Mouse (Mus musculus) adrenal gland, postnatal 10 days (tissue): ENCODE measurements at regions not wholly inside any gene's neighbourhood (a gene's known extent, or its start where the extent isn't known, plus 50 kb on each side); places are given as distances from the start of the nearest gene placed in this dataset.

Experiments
- DNase-seq: peaks from one replicate; pipeline ENCODE4 v3.0.0; 2021; ENCODE audit warnings: mixed read lengths

DNA sequence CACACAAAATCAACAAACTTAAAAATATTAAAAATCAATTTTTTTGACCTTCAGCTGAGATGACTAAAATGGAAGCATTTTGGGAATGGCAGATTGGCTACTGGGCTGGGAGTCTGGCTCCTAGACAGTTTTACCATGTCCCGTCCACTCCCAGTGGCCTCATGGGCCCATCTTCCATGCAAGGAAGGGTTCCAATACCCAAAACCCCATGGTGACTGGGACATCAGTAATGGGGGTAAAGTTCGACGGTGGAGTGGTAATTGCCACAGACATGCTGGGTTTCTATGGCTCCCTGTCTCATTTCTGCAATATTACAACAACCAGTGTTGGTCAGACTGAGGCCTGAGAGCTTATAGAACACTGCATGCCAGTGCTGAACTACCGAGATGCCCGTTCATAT is 82.2 kb downstream of the Il20rb start:
- DNase-seq: no peak

DNA sequence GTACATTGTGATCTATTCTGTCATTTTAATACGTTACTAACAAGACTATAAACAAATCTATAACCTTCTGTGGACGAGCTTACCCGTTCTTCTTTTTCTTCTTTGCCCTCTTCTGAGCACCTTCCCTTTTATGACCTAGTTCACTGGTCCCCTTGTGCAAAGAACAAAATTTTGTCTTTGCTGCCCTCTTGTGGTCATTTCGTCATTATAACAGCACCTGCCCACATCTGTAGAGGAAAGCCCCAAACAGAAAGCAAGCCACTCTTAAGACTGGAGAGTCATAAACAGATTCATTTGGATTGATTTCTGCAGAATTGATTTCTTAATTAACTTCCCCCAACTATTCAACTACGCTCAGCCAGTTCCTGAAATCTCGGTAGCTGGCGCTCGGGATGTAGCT is 86.2 kb downstream of the Il20rb start:
- DNase-seq: peak; percentile 68

DNA sequence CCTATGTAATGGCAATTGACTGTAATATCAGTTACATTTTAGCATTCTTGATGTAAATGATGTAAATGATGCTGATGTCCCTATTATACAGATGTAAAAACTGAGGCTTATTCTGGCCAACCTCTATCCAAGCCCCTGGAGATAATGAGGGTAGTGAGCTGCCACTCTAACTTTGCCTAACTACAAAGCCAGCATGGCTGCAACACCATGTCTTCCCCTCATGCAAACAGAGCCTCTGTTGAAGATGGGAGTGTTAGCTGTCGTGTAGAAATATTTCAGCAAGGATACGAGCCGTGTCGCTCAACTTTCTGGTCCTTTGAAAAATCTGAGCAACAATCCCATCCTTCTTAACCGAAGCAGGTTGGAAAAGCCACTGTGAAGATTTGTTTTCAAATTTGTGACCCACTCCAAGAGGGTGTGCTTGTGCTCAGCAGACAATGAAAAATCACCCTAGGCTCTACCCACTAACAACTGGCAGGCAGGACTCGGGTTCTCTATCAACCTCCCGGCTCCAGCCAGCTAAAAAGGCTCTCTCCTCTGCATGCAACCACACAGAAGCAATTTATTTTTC is 90.2 kb downstream of the Il20rb start:
- DNase-seq: no peak

DNA sequence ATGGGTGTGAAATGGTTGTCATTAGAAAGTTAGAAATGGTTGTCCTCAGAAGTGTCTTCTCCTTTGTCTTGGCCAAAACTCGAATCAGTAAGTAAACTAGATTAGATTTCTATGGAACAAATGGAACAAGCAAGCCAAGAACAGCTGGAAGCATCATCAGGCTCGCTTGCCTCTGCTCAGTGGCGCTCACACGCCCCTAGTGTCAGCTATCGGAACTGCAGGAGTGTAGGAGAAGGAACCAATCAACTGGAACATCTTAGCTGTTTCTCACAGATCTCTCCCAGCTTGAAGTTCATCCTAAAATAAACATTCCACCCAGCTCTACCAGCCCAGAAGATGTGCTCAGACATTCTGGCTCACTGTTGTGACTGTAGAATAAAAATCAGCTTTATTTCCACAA is 90.9 kb downstream of the Il20rb start:
- peak; percentile 90 for DNase-seq

DNA sequence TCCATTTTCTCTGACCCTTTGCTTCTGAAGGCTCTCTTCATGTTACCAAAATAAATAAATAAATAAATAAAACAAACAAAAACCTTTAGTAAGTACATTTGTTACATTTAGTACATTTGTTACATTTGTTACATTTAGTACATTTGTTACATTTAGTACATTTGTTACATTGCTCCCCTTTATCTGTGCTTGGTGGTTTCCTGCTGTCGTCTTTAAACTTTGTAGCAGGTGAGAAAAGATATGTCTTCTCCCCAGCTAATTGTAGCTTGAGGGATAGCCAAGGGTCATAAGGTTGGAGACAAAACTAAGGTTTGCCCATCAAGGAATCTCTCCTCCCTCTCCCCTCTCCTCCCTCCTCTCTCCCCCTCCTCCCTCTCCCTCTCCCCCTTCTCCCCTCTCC is 92.0 kb downstream of the Il20rb start:
- no peak for DNase-seq

DNA sequence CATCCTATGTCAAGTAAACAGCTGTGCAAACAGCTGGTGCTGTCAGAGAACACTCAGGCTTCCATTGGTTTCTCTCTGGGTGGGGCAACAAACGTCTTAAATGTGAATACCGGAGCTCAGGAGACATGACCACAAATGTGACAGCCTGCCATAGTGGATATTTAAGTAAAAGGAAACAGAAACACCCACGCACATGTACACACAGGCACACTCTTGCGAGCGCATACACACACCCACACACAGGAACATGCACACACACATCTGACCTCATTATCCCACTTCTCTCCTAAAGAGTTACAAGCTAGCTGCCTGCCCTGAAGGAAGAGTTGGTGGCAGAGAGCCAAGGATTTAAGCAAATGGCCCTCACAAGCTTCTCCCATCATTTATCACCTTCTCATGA is 92.4 kb downstream of the Il20rb start:
- no peak for DNase-seq

DNA sequence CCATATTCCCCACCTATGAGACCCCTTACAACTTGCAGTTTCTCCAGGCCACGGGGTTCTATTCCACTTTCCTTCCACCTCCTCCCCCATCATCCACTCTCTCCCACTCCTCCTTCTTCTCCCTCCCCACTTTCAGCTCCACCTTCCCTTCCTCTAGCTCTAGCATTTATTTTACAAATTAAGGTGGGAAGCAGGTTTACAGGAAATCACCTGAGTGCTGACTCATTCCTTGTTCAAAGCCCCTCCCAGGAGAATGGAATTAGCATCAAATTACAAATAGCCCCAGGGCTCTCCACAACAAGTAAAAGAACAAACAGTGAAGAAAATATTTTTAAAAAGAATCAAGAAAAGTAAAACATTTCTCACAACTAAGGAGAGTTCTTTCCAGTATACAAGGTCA is 94.3 kb downstream of the Il20rb start:
- DNase-seq: no peak

DNA sequence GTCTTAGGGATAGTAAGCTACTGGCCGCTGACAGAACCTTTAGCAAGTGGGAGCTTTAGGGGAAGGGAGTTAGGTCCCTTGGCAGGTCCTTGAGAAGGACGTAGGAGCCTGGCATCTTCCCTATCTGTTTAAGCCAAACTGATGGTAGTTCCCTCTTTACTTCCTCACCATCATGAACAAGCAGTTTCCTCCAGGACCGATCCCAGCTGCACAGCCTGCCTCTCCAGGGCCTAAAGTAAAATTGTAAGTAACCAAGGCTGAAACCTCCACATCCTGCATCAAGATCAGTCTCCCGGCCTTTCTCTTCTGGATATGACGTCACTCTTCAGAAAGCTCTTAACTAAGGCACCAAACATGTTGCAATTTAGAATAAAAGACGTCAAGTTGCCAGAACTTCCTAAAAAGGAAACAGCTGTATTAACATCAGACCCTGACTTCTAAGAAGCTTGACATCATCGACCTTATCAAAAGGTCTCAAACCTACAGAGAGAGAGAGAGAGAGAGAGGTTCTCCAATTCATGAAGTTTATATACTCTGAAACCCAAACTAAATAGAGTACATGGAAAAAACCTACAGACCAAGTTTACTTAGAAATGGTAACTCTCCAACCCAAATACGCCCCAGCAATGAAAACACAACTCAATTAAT is 94.9 kb downstream of the Il20rb start:
- no peak for DNase-seq

DNA sequence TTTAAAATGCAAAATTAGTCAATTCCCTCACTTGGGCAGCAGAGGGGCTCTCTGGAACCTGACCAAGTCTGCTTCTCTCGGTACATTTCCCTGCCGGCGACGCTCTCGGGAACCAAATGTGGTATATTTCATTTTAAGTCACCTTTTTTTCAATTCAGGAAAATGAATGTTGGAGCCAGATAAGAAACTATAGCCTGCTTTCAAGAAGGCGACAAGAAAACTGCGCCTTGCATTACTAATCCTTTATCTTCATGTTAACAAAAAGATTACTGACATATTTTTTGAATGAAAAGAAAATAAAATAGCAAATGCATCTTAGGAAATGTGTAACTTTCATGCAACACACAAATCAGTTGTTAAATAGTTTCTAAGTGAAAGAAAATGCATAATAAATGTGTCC is 98.2 kb downstream of the Il20rb start:
- no peak for DNase-seq

DNA sequence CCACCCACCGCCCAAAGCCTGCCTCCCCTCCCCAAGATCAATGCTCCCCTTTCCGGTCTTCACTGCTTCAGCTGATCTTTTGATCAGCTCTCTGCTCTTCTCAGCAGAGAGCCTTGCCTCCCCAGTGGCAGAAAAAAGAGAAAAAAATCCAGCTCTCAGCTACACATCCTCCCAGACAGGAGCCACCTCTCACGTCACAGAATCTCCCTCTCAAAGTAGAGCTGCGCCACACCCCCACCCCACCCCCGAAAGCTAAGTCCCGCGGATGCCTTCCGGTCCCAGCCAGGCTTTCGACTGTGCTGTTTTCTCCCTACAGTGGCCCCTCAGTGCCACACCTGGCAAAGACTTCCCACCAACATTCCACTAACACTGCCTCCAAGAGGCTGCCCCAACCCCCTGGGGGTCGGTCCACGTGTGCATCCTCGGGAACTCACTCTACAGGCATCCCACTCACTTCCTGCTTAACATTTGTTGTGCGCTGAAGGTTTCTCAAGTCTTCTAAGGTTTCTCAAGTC is 99.4 kb downstream of the Il20rb start:
- no peak for DNase-seq

DNA sequence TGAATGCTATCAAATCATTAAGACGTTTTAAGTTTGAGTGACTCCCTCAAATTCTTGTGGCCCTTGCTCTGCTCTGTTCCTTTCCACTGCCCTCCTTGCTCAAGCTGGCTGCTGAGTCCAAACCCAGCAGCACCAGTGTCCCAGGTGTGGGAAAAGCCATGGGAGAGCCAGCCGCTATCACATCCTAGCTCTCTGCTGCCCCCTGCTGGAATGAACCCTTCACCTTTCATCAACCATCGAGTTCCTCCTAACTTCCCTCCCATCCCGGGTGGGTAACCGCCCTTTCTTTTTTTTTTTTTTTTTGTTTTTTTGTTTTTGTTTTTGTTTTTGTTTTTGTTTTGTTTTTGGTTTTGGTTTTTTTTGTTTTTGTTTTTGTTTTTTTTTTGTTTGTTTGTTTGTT is 104.1 kb downstream of the Il20rb start:
- peak; percentile 91 for DNase-seq

DNA sequence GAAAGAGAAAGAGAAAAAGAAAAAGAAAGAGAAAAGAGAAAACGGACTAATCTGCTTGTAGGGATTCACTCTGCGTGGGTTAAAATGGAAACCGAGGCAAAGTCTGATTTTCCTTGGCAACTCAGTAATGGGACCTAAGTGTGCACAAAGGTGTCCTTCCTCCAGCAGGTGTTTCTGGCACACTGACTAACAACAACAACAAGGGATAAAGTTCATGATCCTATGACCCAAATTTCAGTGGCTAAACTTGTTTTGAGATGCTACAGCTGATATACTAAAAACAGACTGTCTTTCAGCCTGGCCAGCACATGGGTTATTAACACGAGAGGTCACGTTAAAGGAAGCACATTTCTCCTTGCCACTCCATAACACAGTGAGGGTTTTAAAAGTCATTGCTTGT is 116.7 kb downstream of the Il20rb start:
- no peak for DNase-seq

DNA sequence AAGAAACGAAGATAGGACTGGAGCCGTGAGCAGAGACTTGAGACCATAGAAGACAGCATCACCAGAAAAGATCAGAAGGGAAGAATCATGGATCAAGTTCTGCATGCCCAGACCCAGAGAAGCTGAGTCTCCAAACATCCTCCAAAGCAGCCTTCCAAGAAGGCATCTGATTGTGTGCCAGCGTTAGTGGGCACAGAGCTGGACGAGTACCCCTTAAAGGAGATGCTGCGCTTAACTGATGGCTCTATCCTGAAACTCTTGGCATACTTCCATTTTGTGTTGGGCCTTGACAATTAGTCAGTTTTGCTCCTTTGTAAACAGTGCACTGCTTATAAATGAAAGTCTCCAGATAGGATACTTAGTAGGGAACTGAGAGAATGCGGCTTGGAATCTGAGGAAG is 119.8 kb downstream of the Il20rb start:
- DNase-seq: no peak

DNA sequence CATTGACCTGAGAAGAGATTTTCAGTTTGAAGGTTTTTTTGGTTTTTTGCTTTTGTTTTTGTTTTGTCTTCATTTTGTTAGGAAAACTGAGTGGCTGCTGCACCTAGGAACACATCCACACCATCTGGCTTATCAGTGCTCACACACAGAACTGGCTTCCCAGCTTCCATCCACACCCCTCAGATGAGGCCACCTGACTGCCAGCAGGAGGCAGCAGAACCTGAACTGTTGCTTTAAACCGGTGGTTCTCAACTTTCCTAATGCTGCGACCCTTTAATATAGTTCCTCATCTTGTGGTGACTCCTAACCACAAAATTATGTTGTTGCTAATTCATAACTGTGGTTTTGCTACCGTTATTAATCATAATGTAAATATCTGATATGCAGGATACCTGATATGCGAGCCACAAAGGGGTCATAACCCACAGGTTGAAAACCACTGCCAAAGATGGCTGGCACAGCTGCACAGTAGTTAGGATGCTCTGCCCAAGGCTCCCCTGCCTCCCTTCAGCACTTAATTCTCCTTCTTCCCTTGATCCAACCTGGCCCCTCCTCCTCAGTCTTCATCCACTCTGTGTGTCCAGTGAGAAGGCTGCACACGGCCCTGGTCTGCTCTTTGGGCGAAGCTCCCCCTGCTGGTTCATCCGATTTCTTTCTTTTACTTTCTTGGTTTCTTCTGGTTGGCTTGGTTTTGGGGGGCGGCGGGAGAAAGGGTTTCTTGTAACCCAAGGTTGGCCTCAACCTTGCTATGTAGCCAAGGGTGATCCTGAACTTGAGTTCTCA is 126.5 kb downstream of the Il20rb start:
- DNase-seq: peak; percentile 40

DNA sequence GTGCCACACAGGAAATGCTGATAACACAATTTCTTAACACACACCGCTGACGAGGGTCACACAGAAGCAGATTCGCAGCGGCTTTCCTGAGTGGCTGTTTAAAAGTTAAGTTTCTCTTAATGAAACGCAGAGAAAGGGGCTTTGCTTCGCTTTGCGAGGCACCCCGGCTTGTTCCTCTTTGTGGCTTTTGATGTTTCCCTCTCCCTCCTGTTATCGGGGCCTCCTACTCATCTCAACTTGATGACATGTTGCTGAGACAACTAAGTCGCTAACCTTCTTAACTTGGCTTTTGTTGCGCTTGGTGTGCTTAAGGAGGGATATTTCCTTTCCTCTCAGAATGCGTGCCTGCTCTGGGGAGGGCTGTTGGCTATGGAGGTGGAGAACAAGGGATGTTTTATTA is 129.0 kb downstream of the Il20rb start:
- DNase-seq: no peak

DNA sequence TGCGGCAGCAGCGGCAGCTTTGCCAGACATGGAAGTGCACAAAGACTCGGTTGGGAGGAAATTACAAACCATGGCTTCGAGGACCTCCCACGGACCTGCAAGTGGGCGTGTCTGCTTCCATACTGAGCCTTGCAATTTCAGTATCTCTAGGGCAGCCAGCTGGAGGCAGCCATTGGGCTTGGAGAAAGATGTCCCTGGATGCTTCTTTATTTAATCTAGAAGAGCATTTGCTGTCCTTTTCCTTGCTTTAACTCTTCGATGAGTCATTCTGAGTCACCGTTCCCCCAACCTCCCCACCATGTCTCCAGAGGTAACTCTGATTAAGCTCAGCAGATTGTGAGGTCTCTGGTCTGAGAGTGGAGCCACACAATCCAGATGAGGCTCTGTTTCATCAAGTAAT is 145.8 kb downstream of the Il20rb start:
- no peak for DNase-seq

DNA sequence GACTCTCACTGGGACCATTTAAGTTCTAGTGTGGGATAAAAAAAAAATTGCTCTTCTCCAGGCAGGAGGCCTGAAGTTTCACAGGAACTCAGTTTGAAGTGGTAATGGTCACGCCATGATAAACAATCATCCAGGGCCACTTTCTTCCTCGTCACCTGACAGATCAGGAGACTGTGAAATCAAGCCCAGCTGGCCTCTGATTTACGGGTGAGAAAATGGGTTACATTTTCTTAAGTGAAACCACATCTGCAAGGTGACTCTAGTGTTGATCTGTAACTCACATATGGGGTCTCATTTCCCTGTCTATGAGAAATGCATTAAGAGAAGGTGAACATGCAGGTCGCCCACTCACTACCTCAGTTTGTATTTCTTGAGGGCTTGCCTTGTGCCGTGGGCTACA is 178.8 kb downstream of the Il20rb start:
- no peak for DNase-seq

DNA sequence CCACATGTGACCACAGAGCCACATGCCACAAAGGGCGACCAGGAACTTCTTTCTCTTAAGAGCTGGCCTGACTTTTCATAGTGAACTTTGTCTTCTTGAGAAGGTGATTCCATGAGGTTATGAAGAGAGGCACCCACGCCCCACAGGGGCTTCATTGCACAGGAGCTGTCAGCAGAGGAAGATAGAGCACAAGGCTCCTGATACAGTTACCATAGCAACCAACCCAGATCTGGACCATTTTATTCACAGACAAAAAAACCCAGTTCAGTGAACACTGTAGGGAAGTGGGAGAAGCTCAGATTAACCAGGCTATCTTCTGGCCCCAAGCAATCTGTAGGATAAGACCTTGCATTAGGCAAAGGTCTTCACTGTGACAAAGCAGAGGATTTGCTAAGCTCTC is 179.2 kb downstream of the Il20rb start:
- DNase-seq: no peak

DNA sequence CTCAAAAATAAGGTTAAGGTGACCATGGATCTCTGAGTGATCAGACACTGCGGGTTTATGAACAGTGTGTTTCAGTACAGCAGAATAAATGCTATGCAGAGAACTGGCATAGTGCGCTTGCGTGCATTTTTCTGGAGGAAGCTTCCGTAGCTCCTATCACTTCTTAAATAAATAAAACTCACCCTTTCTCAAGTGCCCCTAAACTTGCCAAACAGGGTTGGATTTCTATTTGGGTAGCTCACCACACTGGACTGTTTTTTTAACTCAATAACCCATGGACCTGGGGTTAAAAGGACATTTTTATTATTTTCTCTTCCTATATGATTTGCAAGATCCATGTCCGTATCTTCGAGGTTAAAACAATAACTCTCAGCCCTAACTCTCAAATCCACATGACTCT is 182.8 kb downstream of the Il20rb start:
- no peak for DNase-seq

DNA sequence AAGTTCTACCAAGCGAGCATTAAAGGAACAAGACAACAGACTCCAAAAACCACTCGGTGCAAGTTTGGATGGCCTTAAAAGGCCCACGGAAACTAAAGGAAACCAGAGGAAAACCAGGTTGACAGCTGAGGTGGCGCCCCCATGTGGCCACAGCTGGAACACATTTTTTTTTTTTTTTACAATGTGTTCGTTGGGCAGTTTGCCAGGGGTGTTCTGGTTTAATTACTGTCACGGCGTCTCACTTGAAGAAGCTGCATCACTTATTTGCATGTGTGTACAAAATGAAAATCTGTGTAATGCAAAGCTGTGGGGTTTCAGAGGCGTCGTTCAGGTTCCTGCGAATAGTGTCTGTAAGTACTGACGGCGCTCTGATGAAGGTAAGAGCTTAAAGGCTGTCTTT is 185.0 kb downstream of the Il20rb start:
- peak; percentile 8 for DNase-seq

DNA sequence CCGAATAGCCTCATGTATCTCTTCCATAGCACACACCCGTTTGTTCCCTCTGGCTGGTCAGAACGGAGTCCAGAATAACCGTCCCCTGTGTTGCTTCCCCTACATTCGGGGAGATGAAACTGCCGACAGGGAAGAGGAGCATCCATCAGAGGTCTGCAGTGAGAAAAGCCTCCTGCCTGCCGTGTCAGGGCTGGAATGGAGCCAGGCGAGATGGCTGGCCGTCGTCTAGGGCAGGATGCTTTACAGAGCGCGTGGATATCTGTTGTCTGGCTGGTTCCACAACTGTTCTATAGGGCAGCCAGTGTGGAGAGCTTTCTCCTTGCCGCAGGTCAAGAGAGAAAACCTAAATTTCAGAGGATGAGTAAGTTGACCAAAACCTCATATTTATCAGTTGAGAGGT is 209.2 kb downstream of the Il20rb start:
- DNase-seq: no peak

DNA sequence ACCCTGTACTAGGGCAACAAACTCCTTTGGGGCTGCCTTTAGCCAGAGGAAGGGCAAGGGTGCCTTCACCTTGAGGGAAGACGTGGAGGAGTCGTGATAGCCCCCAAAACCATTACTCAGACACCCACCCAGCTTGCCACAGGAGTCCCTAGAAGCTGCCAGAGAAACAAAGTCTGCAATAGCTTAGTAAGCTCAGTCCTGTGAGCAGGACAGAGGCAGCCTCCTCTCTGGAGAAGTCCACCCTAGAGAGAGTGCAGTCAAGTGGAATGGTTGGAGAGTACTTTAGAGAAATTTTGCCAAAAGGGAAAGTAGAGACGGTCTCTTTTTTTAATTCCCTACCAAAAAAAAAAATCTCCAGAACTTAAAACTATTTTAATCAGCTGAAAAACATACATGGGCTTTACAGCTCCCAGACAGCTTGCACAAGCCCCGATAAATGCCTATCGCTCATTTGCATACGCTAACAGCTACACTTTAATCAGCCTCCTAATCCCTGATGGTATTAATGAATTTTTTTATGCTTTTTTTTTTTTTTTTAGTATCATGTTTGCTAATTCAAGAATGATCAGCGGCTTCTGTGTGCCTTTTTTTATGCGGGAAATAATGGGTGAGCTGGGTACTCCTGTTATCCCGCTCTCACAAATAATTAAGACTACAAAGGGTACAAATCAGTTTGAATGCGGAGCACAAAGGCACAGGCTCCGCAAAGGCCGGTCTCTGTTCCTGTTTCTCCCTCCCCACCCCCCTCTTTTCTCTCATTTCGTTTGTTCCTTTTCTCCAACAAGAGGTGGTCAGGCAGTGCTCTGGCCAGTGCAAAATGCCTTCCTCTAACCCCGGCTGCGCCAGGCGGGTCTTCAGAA is 219.8 kb downstream of the Il20rb start:
- DNase-seq: no peak

DNA sequence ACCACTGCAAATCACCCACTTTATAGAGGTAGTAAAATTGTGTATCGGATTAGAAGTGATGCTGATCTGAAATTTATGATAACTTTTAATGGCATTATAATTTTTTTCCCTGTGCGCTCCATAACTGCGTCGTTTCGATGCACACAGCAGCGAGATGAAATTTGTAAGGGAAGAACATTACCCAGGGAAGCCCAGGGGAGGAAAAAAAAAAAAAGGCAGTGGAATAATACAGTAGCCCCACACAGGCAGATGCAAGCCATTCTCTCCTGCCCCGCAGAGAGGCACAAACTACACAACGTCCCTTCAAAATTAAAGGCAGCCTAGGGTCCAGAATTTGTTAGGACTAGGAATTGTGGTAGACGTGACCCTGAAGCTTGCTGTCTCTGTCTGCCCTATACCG is 234.2 kb downstream of the Il20rb start:
- DNase-seq: no peak
